Mouse (Mus musculus): ENCODE data around the gene Slc16a3.
A peak's percentile ranks its signal among the peaks of the same experiment; 100 is the strongest.

Gene Slc16a3

GRCm38 (mm10) chr11:120948328-120948727 is at the start of gene Slc16a3:
Gene Slc16a3, plus strand, starts transcription at chr11:120948480.
- no peak for DNase-seq (ENCODE audit: low spot score)

DNA sequence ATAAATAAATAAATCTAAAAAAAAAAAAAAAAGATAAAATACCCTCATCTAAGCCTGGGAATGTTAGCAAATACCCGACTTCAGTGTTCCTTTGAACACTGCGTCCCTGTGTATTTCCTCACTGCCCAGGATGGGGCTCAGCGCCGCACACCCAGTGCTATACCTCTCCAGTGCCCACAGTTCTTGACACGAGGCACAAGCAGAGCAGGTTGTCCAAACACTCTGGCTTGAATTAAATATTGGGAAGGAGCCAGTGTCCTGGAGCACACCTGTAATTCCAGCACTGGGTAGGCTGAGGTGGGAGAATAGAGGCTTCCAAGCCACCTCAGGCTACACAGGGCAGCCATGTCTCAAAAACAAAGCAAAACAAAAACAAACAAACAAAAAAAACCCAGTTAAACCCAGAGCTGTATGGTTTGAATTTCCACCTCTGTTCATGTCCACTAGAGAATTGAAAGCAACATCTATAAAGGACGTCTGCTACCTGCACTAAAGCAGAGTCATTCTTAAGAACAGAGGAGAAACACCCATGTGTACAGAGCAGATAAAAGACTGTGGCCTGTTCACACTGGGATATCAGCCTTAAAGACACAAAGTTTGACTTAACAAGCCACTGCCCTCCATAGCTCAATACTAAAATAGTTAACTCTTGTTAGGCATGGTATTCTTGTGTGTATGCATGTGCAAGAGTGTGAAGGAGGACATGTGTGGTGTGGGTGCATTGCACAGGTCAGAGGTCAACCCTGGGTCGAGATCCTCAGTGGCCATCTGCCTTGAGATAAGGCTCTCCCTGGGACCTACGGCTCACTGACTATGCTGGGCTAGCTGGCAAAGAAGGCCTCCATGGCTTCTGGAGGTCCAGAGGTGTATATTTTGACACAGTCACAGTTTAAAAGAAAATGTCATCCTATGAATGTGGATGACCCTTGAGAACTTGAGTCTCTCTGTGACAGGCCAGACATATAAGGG is 47.7 kb upstream of the Slc16a3 start:
- DNase-seq (ENCODE audit: low spot score), result no peak

- no peak for DNase-seq (ENCODE audit: low spot score)
Measured at GRCm38 (mm10) chr11:120901729-120902486, 46.4 kb upstream of the Slc16a3 start.

DNA sequence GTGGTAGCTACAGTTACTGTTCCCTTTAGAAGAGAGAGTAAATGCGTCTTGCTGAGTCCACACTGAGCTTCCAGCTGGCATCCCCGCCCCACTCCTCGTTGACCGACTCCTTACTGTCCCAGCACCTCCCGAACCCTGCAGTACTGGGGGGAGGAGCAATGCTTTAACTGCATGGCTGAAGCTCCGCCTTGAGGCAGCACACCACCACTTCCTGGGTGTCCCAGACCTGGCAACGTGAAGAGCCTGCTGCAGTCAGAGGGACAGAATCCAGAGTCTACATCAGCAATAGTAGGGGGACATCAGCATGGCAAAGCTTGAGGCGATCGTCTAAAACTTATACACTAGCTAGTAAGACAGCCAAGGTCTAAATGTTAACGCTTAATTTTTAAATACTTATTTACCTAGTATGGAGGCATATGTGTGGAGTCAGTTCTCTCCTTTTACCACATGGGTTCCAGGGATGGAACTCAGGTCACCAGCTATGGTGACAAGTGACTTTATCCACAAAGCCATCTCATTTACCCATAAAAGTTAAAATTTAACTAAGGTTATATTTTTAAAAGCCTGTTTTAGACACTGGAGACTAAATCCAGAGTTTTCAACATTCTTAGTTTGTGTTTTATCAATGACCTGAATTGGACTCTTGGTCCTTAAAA is 45.7 kb upstream of the Slc16a3 start:
- DNase-seq (ENCODE audit: low spot score), result no peak

GRCm38 (mm10) chr11:120903159-120903850 is 45.0 kb upstream of the Slc16a3 start:
- no peak for DNase-seq (ENCODE audit: low spot score)

GRCm38 (mm10) chr11:120904561-120904960 is 43.7 kb upstream of the Slc16a3 start:
- no peak for DNase-seq (ENCODE audit: low spot score)

DNA sequence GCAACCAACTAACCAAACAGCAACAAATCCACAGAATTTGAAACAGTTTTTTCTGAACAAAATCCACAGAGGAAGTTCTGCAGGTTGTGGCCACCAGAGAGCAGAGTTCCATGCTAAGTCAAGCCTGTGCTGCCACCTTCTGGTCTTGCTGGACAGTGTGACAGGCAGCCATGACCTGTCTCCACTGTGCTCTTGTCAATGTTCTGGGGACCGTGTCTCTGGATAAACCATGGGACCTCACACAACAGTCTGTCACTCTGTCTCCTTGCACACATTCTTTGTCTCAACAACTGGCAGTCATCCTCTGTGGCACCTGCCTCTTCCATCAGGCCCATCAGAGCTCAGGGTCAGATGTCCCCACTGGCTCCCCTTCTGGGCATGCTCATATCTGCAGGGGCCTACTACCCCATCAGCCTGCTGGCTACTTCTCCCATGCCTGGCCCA is 42.8 kb upstream of the Slc16a3 start:
- peak; percentile 64 for DNase-seq (ENCODE audit: low spot score)

- DNase-seq (ENCODE audit: low spot score), result no peak
Measured at GRCm38 (mm10) chr11:120913796-120914195, 34.5 kb upstream of the Slc16a3 start.

- no peak for DNase-seq (ENCODE audit: low spot score)
Measured at GRCm38 (mm10) chr11:120916477-120916876, 31.8 kb upstream of the Slc16a3 start.

DNA sequence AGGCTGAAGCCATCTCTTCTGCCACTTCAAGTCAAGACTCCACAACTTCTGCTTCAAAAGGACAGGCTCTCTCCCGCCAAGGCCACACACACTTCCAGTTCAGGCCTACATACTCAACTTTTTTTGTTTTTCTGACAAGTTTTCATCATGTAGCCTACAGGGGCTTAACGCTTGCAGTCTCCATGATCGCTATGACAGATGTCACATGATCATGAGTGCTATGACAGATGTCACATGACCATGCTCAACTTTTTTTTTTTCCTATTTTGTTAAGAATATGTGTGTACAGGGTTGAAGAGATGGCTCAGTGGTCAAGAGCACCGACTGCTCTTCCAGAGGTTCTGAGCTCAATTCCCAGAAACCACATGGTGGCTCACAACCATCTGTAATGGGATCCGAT is 30.5 kb upstream of the Slc16a3 start:
- no peak for DNase-seq (ENCODE audit: low spot score)

DNA sequence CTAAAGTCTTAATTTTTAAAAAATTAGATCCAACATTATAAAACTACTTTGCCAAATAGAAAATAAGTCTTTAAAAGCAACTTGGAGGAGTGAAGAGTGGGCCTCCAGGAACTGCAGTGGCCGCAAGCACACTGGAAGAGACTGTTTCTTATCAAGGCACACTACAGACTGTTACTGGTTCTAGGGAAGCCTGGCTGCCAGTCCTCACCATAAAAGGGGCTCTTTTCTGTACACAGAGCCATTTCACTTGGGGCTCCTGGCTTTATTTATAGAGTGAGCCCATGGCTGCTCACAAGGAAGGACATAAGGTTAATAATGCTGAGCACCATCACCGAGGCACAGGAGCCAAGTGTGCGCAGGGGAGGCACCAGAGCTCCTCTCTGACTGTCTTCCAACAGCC is 25.8 kb upstream of the Slc16a3 start:
- DNase-seq (ENCODE audit: low spot score), result no peak

DNA sequence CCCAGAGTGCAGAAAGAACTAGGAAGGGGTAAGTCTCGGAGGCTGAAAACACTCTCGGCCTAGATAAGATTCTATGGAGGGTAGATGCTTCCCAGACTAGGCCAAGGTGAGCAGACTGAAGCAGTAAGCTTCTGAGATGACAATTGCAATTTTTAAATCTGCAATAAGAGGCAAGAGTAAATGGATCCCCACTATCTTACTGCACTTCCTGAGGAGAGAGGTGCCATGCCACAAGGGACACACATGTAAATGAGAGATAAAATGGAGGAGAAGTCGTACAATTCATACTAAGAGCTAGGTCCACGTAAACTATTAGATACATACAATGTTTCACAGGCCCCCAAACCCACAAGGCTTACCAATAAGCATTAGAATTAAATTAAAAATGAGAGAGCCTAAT is 19.8 kb upstream of the Slc16a3 start:
- no peak for DNase-seq (ENCODE audit: low spot score)

DNA sequence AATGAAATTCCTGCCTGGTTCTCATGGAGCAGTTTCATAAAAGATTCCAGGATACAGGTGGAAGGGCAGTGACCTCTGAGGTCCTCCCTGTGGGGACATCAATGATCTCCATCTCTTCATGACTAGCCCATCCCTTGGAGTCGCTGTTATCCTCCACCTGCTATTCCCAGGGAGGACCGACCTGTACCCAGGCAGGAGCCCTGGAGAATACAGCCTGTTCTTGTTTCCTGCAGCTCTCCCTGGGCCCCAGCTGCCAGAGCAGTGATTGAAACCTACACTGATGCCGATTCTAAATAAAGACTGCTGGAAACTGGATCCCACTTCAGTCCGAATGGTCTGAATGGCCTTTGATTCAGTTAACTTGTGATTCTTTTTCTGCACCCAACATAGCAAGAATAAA is 16.8 kb upstream of the Slc16a3 start:
- DNase-seq (ENCODE audit: low spot score), result no peak

GRCm38 (mm10) chr11:120932564-120933398 is 15.5 kb upstream of the Slc16a3 start, which contains the start of gene Ccdc57:
Gene Ccdc57, minus strand, starts transcription at chr11:120932872.
- DNase-seq (ENCODE audit: low spot score), result peak; percentile 89

GRCm38 (mm10) chr11:120937976-120938375 is 10.3 kb upstream of the Slc16a3 start:
- DNase-seq (ENCODE audit: low spot score), result no peak

GRCm38 (mm10) chr11:120938795-120939194 is 9.5 kb upstream of the Slc16a3 start:
- DNase-seq (ENCODE audit: low spot score), result no peak

- no peak for DNase-seq (ENCODE audit: low spot score)
Measured at GRCm38 (mm10) chr11:120939712-120940341, 8.5 kb upstream of the Slc16a3 start.

DNA sequence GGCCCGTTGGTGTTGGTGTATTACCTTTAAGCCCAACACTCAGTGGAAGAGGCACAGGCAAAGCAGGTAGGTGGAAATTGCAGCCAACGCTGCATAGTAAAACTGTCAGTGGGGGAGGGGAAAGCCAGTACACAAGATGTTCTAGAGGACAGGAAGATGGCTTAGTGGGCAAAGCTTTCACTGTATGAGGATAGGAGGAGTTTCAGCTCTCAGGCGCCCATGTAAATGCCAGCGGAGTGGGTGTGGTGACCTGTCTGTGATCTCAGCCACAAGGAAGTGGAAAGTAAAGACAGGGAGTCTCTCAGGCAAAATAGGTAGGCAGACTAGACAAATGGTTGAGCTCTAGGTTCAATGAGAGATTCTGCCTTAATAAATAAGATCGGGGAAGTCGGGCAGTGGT is 7.3 kb upstream of the Slc16a3 start:
- no peak for DNase-seq (ENCODE audit: low spot score)

DNA sequence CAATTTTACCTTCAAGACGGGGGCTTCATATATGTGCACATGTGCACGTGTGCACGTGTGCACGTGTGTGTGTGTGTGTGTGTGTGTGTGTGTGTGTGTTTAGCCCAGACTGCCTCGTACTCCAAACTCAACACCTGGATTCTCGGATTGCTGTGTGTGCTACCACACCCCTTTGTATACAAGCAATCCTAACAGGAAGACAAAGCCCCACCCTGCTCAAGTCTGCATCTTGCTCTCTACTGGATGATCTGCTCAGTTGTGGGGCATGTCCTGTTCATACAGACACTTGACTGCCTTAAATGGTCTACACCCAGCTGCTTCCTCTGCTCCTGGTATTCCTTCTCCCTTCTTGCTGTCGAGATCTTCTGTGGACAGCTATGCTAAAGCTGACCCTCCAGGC is 3.0 kb upstream of the Slc16a3 start:
- no peak for DNase-seq (ENCODE audit: low spot score)

GRCm38 (mm10) chr11:120945926-120946325 is 2.4 kb upstream of the Slc16a3 start:
- DNase-seq (ENCODE audit: low spot score), result no peak
